Mouse (Mus musculus): Measurements from ENCODE around the gene Cpne2. TPM values are rescaled to one million over a fixed set of nuclear protein-coding genes. Genes with fewer than 3 reads are reported as not detected.

Gene Cpne2
- polyA plus RNA-seq, 1 experiment = 45.7 TPM

DNA sequence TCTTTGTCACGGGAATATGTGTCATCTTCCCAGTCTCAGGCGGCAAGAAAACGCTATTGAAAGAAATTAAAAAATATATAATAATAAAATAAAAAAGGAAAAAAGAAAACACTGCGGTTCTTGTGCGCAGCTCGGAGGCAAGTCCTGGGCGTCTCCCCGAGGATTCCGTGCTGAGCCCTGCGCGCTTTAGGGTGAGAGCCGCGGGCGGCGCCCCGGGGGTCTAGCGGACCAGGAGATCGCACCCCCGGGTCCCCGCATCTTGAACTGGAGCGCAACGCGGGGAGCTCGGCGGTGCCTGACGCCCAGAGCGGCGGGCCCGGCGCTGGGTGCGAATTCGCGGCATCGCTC is 291 bp upstream of the Cpne2 start:
- TF ChIP-seq POLR2A (IDR thresholded peaks at IDR 0.05; ENCODE audit: borderline replicate concordance, low read depth, low read length) (no peak), CTCF (IDR thresholded peaks at IDR 0.05; ENCODE audit: low read depth, low read length) (no peak)
- H3K4me1 ChIP-seq (ENCODE audit: control insufficient read depth, insufficient read depth, low read length) = 0 out of 2 replicates have a peak, but pooled peaks cover 2% of the 10 kb centered on the region
- H3K27ac ChIP-seq (ENCODE audit: insufficient read depth, low read depth, low read length) = no peak overlapping the region
- H3K4me3 ChIP-seq (ENCODE audit: insufficient read depth, low read length) = peak overlapping the region; percentile 77

DNA sequence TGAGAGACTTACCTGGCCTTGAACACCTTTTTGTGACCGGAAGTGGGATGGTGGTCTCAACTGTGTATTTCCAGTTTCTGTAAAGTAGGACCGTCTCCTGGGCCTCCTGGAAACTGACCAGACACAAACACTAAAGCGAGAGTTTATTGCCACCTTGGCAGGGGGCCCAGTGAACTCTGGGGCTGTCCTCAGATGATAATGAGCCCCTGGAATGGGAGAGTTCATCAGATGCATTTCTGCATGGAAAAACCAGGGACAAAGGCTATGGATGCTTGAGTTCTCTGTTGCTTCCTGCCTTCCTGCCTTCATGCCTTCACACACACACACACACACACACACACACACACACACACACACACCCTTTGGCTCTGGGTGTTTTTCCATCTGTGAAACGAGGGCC is 1.8 kb downstream of the Cpne2 start:
- Histone ChIP-seq H3K27ac (ENCODE audit: insufficient read depth, low read depth, low read length) (no peak overlapping the region), H3K4me3 (ENCODE audit: insufficient read depth, low read length) (no peak overlapping the region), H3K4me1 (ENCODE audit: control insufficient read depth, insufficient read depth, low read length) (0 out of 2 replicates have a peak, but pooled peaks cover 2% of the 10 kb centered on the region)
- TF ChIP-seq CTCF (IDR thresholded peaks at IDR 0.05; ENCODE audit: low read depth, low read length) = no peak
- no peak for TF ChIP-seq POLR2A (IDR thresholded peaks at IDR 0.05; ENCODE audit: borderline replicate concordance, low read depth, low read length)

DNA sequence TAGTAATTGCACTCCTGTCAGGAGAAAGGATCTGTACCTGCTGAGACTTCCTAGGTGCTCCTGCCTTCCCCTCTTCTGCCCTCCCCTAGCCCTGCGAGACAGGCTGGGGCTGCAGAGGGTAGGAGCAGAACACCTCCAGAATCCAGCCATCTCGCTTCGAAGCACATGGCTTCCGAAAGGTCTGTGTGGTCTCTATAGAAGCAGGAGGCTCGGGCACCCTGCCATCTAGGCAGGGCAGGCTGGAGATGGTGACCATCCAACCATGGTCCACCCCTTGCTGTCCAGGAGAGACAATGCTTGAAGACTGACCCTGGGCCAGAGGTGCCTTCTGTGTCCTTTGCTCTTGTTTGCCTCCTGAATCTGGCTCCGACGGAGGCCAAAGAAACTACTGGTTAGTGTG is 2.8 kb downstream of the Cpne2 start:
- no peak overlapping the region for H3K27ac ChIP-seq (ENCODE audit: insufficient read depth, low read depth, low read length)
- TF ChIP-seq POLR2A (IDR thresholded peaks at IDR 0.05; ENCODE audit: borderline replicate concordance, low read depth, low read length) = no peak
- TF ChIP-seq CTCF (IDR thresholded peaks at IDR 0.05; ENCODE audit: low read depth, low read length) = no peak
- H3K4me1 ChIP-seq (ENCODE audit: control insufficient read depth, insufficient read depth, low read length) = 0 out of 2 replicates have a peak, but pooled peaks cover 4% of the 10 kb centered on the region
- no peak overlapping the region for H3K4me3 ChIP-seq (ENCODE audit: insufficient read depth, low read length)

DNA sequence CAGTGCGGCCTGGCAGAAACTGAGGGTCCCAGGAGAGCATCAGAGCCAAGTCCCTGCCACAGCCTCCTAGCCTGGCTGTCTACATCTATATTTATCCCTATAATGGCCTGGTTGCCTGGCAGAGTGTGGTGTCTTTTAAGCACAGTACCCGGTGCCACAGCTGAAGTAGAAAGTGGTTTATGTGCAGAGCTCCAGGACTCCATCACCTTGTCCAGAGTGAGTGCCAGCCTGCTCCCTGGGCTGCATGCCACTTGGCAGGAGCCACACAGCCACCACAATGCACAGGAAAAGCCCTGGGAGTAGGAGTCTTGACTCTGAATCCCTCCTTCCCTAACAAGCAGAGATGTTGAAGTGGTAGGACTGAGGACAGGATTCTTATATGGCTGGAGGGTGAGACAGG is 4.7 kb downstream of the Cpne2 start:
- Histone ChIP-seq H3K4me3 (ENCODE audit: insufficient read depth, low read length) (no peak overlapping the region), H3K27ac (ENCODE audit: insufficient read depth, low read depth, low read length) (no peak overlapping the region), H3K4me1 (ENCODE audit: control insufficient read depth, insufficient read depth, low read length) (0 out of 2 replicates have a peak, but pooled peaks cover 4% of the 10 kb centered on the region)
- TF ChIP-seq CTCF (IDR thresholded peaks at IDR 0.05; ENCODE audit: low read depth, low read length) (no peak), POLR2A (IDR thresholded peaks at IDR 0.05; ENCODE audit: borderline replicate concordance, low read depth, low read length) (no peak)

DNA sequence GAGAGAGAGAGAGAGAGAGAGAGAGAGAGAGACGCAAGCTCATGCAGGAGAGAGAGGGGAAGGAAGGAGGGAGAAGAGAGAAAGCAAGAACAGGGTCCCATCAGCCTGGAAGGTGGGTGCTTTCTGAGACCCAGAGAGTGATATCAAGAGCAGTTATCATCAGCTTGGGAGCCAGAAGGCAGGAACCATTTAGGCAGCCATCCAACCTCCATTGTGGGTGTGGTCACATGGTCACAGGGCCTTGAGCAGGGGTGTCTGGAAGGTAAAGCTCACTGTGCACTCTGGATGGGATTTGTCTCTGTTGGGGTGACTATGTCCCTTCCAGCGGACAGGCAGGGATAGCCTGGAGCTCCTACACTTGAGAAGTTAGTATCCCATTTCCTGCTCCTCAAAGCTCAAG is 7.2 kb downstream of the Cpne2 start:
- no peak overlapping the region for H3K4me3 ChIP-seq (ENCODE audit: insufficient read depth, low read length)
- TF ChIP-seq POLR2A (IDR thresholded peaks at IDR 0.05; ENCODE audit: borderline replicate concordance, low read depth, low read length) (no peak), CTCF (IDR thresholded peaks at IDR 0.05; ENCODE audit: low read depth, low read length) (no peak)
- H3K27ac ChIP-seq (ENCODE audit: insufficient read depth, low read depth, low read length) = no peak overlapping the region
- 0 out of 2 replicates have a peak, but pooled peaks cover 2% of the 10 kb centered on the region for H3K4me1 ChIP-seq (ENCODE audit: control insufficient read depth, insufficient read depth, low read length)

DNA sequence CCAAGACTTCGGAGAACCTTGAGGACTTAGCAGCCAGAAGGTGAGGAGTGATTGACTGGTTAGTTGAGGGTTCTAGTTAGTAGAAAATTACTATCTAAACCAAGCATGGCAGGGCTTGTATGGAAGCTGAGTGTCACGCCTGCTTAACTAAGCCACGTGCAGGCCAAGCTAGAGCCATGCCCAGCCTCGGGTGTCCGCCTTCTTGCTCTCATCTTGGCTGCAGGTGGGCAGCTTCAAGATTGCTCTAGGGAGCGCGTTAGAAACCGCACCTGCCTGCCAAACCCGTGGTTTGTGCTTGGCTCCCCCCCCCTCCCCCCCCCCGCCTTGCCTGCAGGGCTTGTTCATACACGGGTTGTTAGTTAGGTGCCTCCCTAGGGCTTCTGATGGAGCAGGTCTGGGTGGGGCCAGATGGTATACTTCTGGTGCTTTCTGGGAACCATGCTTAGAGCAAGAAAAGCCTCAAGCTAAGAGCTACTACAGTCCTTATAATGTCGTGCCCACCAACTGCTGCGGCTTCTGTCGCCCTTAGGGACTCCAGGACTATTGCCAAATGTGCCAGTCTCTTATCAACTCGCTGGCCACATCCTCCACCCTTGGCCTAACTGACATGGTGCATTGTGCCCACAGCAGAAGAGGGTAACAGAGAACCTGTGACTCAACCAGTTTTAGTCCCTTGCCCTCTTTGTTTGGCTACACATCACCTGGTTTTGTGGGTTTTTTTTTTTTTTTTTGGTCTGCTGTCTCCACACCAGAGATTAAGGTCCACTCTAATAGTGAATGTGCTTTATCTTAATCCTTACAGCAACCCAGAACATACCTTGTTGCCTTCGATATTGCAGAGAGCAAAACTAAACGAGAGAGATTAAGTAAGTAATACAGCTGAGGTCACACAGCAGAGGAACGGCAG is 8.4 kb downstream of the Cpne2 start:
- Histone ChIP-seq H3K27ac (ENCODE audit: insufficient read depth, low read depth, low read length) (no peak overlapping the region), H3K4me1 (ENCODE audit: control insufficient read depth, insufficient read depth, low read length) (0 out of 2 replicates have a peak, but pooled peaks cover 2% of the 10 kb centered on the region), H3K4me3 (ENCODE audit: insufficient read depth, low read length) (no peak overlapping the region)
- TF ChIP-seq POLR2A (IDR thresholded peaks at IDR 0.05; ENCODE audit: borderline replicate concordance, low read depth, low read length) = no peak
- no peak for TF ChIP-seq CTCF (IDR thresholded peaks at IDR 0.05; ENCODE audit: low read depth, low read length)

DNA sequence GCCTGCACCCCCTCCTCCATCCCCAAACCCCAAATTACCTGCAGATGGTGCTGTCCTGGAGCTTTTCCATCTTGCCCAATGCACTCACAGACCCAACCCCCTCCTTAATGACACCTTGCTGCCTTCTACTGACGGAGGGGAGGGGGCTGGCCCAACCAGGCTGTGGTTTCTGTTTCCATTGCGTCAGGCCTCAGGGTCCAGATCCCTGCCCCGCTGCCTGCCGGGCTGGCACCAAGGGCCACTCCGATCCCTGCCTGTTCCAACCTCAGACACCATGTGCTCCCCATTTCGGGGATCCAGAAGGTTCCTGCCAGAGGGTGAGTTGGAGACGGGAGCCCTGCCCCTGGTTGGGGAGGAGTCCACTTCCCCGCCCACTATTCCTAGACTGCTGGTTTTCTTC is 11.2 kb downstream of the Cpne2 start:
- Histone ChIP-seq H3K4me1 (ENCODE audit: control insufficient read depth, insufficient read depth, low read length) (peaks cover 5% of the 10 kb centered on the region), H3K4me3 (ENCODE audit: insufficient read depth, low read length) (no peak overlapping the region), H3K27ac (ENCODE audit: insufficient read depth, low read depth, low read length) (no peak overlapping the region)
- TF ChIP-seq CTCF (IDR thresholded peaks at IDR 0.05; ENCODE audit: low read depth, low read length) (no peak), POLR2A (IDR thresholded peaks at IDR 0.05; ENCODE audit: borderline replicate concordance, low read depth, low read length) (no peak)

DNA sequence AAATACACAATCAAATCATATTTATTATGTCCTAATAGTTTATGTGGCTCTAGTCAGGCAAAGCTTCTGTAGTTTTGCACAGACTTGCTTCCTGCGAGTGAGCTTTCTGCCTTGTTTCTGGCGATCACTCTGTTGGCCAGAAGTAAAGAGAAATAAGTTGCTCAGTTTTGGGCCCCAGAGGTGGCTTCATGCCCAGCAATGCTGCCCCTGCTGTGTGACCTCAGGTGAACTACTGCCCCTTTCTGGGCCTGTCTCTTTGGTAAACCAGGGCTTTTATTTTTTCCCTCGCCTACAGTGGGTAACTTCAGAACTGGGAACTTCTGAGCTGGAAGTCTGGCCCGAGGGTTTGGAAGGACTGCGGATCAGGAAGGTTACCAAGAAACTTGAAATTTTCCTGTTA is 16.3 kb downstream of the Cpne2 start:
- Histone ChIP-seq H3K27ac (ENCODE audit: insufficient read depth, low read depth, low read length) (peak overlapping the region; percentile 79), H3K4me1 (ENCODE audit: control insufficient read depth, insufficient read depth, low read length) (peaks cover 31% of the 10 kb centered on the region), H3K4me3 (ENCODE audit: insufficient read depth, low read length) (peak overlapping the region; percentile 15; the same call in 1 of the 2 replicates)
- TF ChIP-seq CTCF (IDR thresholded peaks at IDR 0.05; ENCODE audit: low read depth, low read length) (no peak), POLR2A (IDR thresholded peaks at IDR 0.05; ENCODE audit: borderline replicate concordance, low read depth, low read length) (no peak)

DNA sequence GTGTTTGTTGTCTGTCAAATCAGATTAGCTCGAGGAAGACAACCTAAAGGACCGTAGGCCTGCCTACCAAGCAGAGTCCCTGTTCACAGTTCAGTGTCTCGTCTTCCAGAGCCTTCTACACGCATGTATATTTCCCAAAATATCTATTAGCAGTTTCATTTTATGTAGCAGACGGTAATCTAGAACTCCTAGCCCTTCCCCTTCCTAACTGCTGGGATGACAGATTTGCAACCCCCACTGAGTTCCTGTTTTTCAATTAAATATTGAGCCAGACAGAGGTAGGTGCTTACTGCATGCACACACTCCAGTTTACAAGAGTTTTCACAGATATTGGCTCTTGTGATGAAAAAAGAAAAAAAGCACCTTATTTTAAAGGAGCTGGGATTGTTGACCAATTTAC is 16.7 kb downstream of the Cpne2 start:
- Histone ChIP-seq H3K4me3 (ENCODE audit: insufficient read depth, low read length) (peak overlapping the region; percentile 15; the same call in 1 of the 2 replicates), H3K4me1 (ENCODE audit: control insufficient read depth, insufficient read depth, low read length) (peaks cover 31% of the 10 kb centered on the region), H3K27ac (ENCODE audit: insufficient read depth, low read depth, low read length) (peak overlapping the region; percentile 79)
- no peak for TF ChIP-seq CTCF (IDR thresholded peaks at IDR 0.05; ENCODE audit: low read depth, low read length)
- no peak for TF ChIP-seq POLR2A (IDR thresholded peaks at IDR 0.05; ENCODE audit: borderline replicate concordance, low read depth, low read length)

DNA sequence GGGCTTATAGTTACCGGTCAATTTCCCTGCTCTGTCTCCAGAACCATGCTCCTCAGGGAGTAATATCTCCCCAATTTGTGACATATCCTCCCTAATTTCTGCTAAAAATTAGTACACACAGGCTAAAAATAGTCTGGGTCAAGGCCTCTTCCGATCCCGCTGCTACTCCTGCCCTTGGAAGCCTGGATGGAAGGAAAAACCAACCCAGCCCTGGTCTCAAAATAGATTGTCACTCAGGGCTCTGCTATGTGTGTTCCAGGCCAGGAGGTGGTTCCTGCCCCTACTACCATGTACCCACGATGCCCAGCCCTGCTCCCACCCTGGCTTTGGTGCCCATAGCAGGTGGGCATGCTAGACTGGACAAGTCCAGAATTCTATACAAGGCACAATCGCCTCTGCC is 17.2 kb downstream of the Cpne2 start:
- H3K27ac ChIP-seq (ENCODE audit: insufficient read depth, low read depth, low read length) = peak overlapping the region; percentile 42
- TF ChIP-seq POLR2A (IDR thresholded peaks at IDR 0.05; ENCODE audit: borderline replicate concordance, low read depth, low read length) = no peak
- no peak for TF ChIP-seq CTCF (IDR thresholded peaks at IDR 0.05; ENCODE audit: low read depth, low read length)
- peaks cover 31% of the 10 kb centered on the region for H3K4me1 ChIP-seq (ENCODE audit: control insufficient read depth, insufficient read depth, low read length)
- no peak overlapping the region for H3K4me3 ChIP-seq (ENCODE audit: insufficient read depth, low read length)

Data from bone marrow macrophage, adult 2 months (primary cell).